Mouse (Mus musculus): ENCODE results near the gene Olfr250.

DNA sequence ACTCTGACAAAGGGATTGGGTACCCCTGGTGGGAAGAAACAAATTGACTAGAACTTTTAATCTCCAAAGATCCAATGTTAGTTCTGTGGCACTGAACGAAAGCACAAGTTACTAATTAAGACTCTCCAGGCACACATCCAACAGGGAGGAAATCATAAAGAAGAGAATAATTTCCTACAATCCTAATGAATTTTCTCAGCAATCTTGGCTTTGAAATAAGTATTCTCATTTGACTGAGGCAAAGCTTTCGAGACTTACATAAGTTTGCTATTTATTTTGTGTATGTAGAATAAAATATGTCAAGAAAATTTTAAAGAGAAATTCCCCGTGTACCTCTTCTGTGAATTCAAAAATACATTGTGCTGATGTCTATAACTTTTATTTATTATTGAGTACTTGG, 37.9 kb upstream of the Olfr250 start, which contains the start of gene Olfr25:
- TF ChIP-seq CTCF (IDR thresholded peaks at IDR 0.05; ENCODE audit: borderline replicate concordance, control insufficient read depth, extremely low read depth, insufficient read depth, low read length, poor library complexity) (no peak), POLR2A (IDR thresholded peaks at IDR 0.05; ENCODE audit: control insufficient read depth, extremely low read depth, insufficient read depth, low read length, poor library complexity) (no peak)
